Mouse (Mus musculus) liver, embryonic 18 days (tissue): ENCODE measurements around the gene Rab43. TPM values are rescaled to one million over a fixed set of nuclear protein-coding genes. Genes with fewer than 3 reads are reported as not detected.

ENCODE experiments used
- polyA plus RNA-seq: library from polyadenylated mRNA; depleted of rRNA; stranded (reverse); fragments of >200 nt; gene quantifications from 2 replicates; pipeline ENCODE4 v1.2.3, GENCODE M21; 2012; rRNA removed

The Rab43 gene
- 24.1 and 26.3 TPM in 2 replicates for polyA plus RNA-seq

GRCm38 (mm10) chr6:87811675-87812338 is at the start of gene Rab43:
Gene Rab43, minus strand, starts transcription at chr6:87812164.

GRCm38 (mm10) chr6:87850900-87851614 is 39.1 kb upstream of the Rab43 start, which contains the start of gene Cnbp:
Gene Cnbp, minus strand, starts transcription at chr6:87851106.

GRCm38 (mm10) chr6:87838551-87839197 is 26.7 kb upstream of the Rab43 start, which contains the start of gene Isy1:
Gene Isy1, minus strand, starts transcription at chr6:87838798.

GRCm38 (mm10) chr6:87835695-87836094 is 23.7 kb upstream of the Rab43 start, which contains the start of gene Gm45140:
Gene Gm45140, minus strand, starts transcription at chr6:87835795.

GRCm38 (mm10) chr6:87777842-87778241 is 34.1 kb downstream of the Rab43 start, which contains the start of gene Gp9:
Gene Gp9, plus strand, starts transcription at chr6:87778072.

Other genes starting within 250 kb of the Rab43 start
- 1.1 and 1.2 TPM in 2 replicates for gene Prokr1, start 221.4 kb downstream of the Rab43 start, polyA plus RNA-seq
- gene Aplf, start 140.0 kb downstream of the Rab43 start, polyA plus RNA-seq, result 5.6 and 5.9 TPM in 2 replicates
- gene Efcc1, start 81.3 kb downstream of the Rab43 start, polyA plus RNA-seq, result 0.20 and 0.25 TPM in 2 replicates
- gene Gp9, start 34.1 kb downstream of the Rab43 start, polyA plus RNA-seq, result 30.7 and 31.0 TPM in 2 replicates
- 1.4 and 1.5 TPM in 2 replicates for gene Gm45140, start 23.6 kb upstream of the Rab43 start, polyA plus RNA-seq
- 13.2 and 15.8 TPM in 2 replicates for gene Isy1, start 26.6 kb upstream of the Rab43 start, polyA plus RNA-seq
- gene Cnbp, start 38.9 kb upstream of the Rab43 start, polyA plus RNA-seq, result 216 and 217 TPM in 2 replicates
- gene Copg1, start 75.7 kb upstream of the Rab43 start, polyA plus RNA-seq, result 24.7 and 24.8 TPM in 2 replicates
- gene Hmces, start 101.8 kb upstream of the Rab43 start, polyA plus RNA-seq, result 11.4 and 12.7 TPM in 2 replicates
- gene H1fx, start 169.5 kb upstream of the Rab43 start, polyA plus RNA-seq, result 4.0 and 6.2 TPM in 2 replicates
- gene Rab7, start 233.1 kb upstream of the Rab43 start, polyA plus RNA-seq, result 119 and 132 TPM in 2 replicates